Mouse (Mus musculus): Measurements from ENCODE around the gene Aftph. TPM values are rescaled to one million over a fixed set of nuclear protein-coding genes. Genes with fewer than 3 reads are reported as not detected.

Gene Aftph
- total and polyA plus RNA-seq, 2 experiments from 2014 or later = 22.8 to 40.6 TPM

GRCm38 (mm10) chr11:20635646-20636045, 105.7 kb downstream of the Aftph start:
- Histone ChIP-seq H3K9ac (replicated peaks; ENCODE audit: low read length) (no peak overlapping the region), H3K4me1 (ENCODE audit: insufficient read depth, low read length) (peaks cover 13% of the 10 kb centered on the region), H3K9me3 (ENCODE audit: low read length) (no peaks in the 10 kb centered on the region), H3K36me3 (ENCODE audit: insufficient read depth, low read length) (no peaks in the 10 kb centered on the region), H3K4me3 (ENCODE audit: low read length) (no peak overlapping the region), H3K4me2 (ENCODE audit: low read depth, low read length) (no peak overlapping the region), H3K27ac (no peak overlapping the region), H3K27me3 (ENCODE audit: insufficient read depth, low read length) (no peaks in the 10 kb centered on the region)
- DNase-seq (ENCODE audit: low spot score) (no peak), ATAC-seq (no peak)
- TF ChIP-seq CTCF (IDR thresholded peaks at IDR 0.05; ENCODE audit: low read depth) = no peak
- 41% methylated on average over 6 of the region's 6 CpGs for WGBS

Other genes starting within 250 kb of the Aftph start
- 18.0 and 26.3 TPM in 2 replicates for gene Sertad2, start 198.3 kb downstream of the Aftph start, total RNA-seq (2014; rRNA removed)
- 35.0 and 38.1 TPM in 2 replicates for gene Sertad2, start 198.3 kb downstream of the Aftph start, polyA plus RNA-seq (2015; fragmentation: Nextera tagmentation; extraction: Ambion mirVana)
- gene Lgalsl, start 89.5 kb upstream of the Aftph start, total RNA-seq (2014; rRNA removed) = 80.0 and 83.7 TPM in 2 replicates
- 80.0 and 81.8 TPM in 2 replicates for gene Lgalsl, start 89.5 kb upstream of the Aftph start, polyA plus RNA-seq (2015; fragmentation: Nextera tagmentation; extraction: Ambion mirVana)

Measured in hindbrain, postnatal 0 days (tissue).